Mouse (Mus musculus) heart, embryonic 11.5 days (tissue): ENCODE measurements around the gene Lrrfip1. TPM values are rescaled to one million over a fixed set of nuclear protein-coding genes. Genes with fewer than 3 reads are reported as not detected.

Experiments used
- ATAC-seq: fragments of 200-750 bp; cut with Nextera tagmentation; replicated peaks from 2 replicates; pipeline ENCODE4 v1.8.0; 2017; ENCODE audit warnings: moderate library complexity; ENCODE audit not compliant: insufficient number of reproducible peaks, low FRiP score, low TSS enrichment
- H3K27ac ChIP-seq: fragments of 300-500 bp; sonication (generic); 2 replicates; pipeline ENCODE4 v1.5.1; 2014; ENCODE audit warnings: mild to moderate bottlenecking, low read depth, low read length
- H3K27me3 ChIP-seq: fragments of 300-500 bp; sonication (generic); 2 replicates; pipeline ENCODE4 v1.6.1; 2014; ENCODE audit warnings: mild to moderate bottlenecking, low read length, mixed read lengths; ENCODE audit not compliant: control insufficient read depth, insufficient read depth
- H3K36me3 ChIP-seq: fragments of 300-500 bp; sonication (generic); 2 replicates; pipeline ENCODE4 v1.6.1; 2014; ENCODE audit warnings: mild to moderate bottlenecking, low read length, moderate library complexity, mixed read lengths; ENCODE audit not compliant: control insufficient read depth, insufficient read depth
- H3K4me1 ChIP-seq: fragments of 300-500 bp; sonication (generic); 2 replicates; pipeline ENCODE4 v1.6.1; 2014; ENCODE audit warnings: low read length; ENCODE audit not compliant: control insufficient read depth, insufficient read depth
- H3K4me2 ChIP-seq: fragments of 300-500 bp; sonication (generic); 2 replicates; pipeline ENCODE4 v1.6.1; 2014; ENCODE audit warnings: mild to moderate bottlenecking, moderate library complexity
- H3K4me3 ChIP-seq: fragments of 300-500 bp; sonication (generic); 2 replicates; pipeline ENCODE4 v1.5.1; 2014; ENCODE audit warnings: low read depth, low read length
- H3K9ac ChIP-seq: fragments of 300-500 bp; sonication (generic); 2 replicates; pipeline ENCODE4 v1.6.1; 2014; ENCODE audit warnings: mild to moderate bottlenecking, low read depth, low read length, moderate library complexity
- H3K9me3 ChIP-seq: fragments of 300-500 bp; sonication (generic); replicated peaks from 2 replicates; pipeline ENCODE4 v1.6.1; 2016; ENCODE audit warnings: low read length; ENCODE audit not compliant: control insufficient read depth
- WGBS: fragments of 180-500 bp; shearing (Covaris S2); extraction: QIAGEN DNeasy Blood & Tissue Kit; methylation state at CpG from one replicate; pipeline ENCODE4 v1.1.7; 2014; ENCODE audit not compliant: insufficient replicate concordance; 5-methylcytosine and 5-hydroxymethylcytosine counted together
- polyA plus RNA-seq: library from polyadenylated mRNA; unstranded; fragments of >200 nt; fragmentation: Nextera tagmentation; extraction: Ambion mirVana; gene quantifications from 2 replicates; pipeline ENCODE4 v1.2.1, GENCODE M21; 2014

The Lrrfip1 gene
- polyA plus RNA-seq, 1 experiment from 2014 or later, result 115 TPM

- H3K9me3 ChIP-seq, result no peaks in the 10 kb centered on the region
- no peaks in the 10 kb centered on the region for H3K36me3 ChIP-seq
- no peak overlapping the region for H3K9ac ChIP-seq
- peaks cover 2% of the 10 kb centered on the region for H3K27me3 ChIP-seq
- H3K4me3 ChIP-seq, result no peak overlapping the region
- H3K27ac ChIP-seq, result no peak overlapping the region
- 54% methylated on average over 4 of the region's 4 CpGs for WGBS
- no peak for ATAC-seq
- H3K4me1 ChIP-seq, result peaks cover 12% of the 10 kb centered on the region; the same call in 1 of the 2 replicates
- H3K4me2 ChIP-seq, result no peak overlapping the region
These were observed 178.3 kb downstream of the Lrrfip1 start for GRCm38 (mm10) chr1:91176871-91177270.

Other genes starting within 250 kb of the Lrrfip1 start
- gene Col6a3, start 154.8 kb upstream of the Lrrfip1 start, polyA plus RNA-seq, result 5.3 and 6.8 TPM in 2 replicates
- 0.16 TPM in 1 of 2 replicates, not detected in the other for gene Mlph, start 83.7 kb upstream of the Lrrfip1 start, polyA plus RNA-seq
- not detected in 2 replicates for gene Prlh, start 45.6 kb upstream of the Lrrfip1 start, polyA plus RNA-seq
- 0.63 TPM in 1 of 2 replicates, not detected in the other for gene Rab17, start 29.1 kb upstream of the Lrrfip1 start, polyA plus RNA-seq
- 1.9 and 2.4 TPM in 2 replicates for gene Rbm44, start 146.4 kb downstream of the Lrrfip1 start, polyA plus RNA-seq
- 23.5 and 28.2 TPM in 2 replicates for gene Ramp1, start 181.1 kb downstream of the Lrrfip1 start, polyA plus RNA-seq